Mouse (Mus musculus) liver, adult 2 months (tissue): ENCODE measurements around the gene Pbx2.

ENCODE experiments used
- CTCF ChIP-seq: fragments of 200-500 bp; IDR thresholded peaks from 2 replicates; pipeline ENCODE4 v1.5.1; 2011; ENCODE audit warnings: low read depth, low read length, control low read depth
- POLR2A ChIP-seq: fragments of 200-500 bp; IDR thresholded peaks from 2 replicates; pipeline ENCODE4 v1.6.1; 2011; ENCODE audit warnings: low read length, control low read depth; ENCODE audit not compliant: insufficient read depth; ENCODE audit errors: extremely low read depth

GRCm38 (mm10) chr17:34555483-34555882, 35.6 kb upstream of the Pbx2 start:
- TF ChIP-seq POLR2A (no peak), CTCF (peak; percentile 94)
